Mouse (Mus musculus): ENCODE measurements around the gene Gm21915.

GRCm38 (mm10) chr9:40700253-40700652 lies 29.8 kb downstream of the Gm21915 start:
- TF ChIP-seq CTCF (IDR thresholded peaks at IDR 0.05; ENCODE audit: low read depth) (no peak), EP300 (IDR thresholded peaks at IDR 0.05; ENCODE audit: low read depth) (no peak)
